Mouse (Mus musculus) lung, embryonic 16.5 days (tissue): Measurements from ENCODE around the gene Cdkl1. TPM values are rescaled to one million over a fixed set of nuclear protein-coding genes. Genes with fewer than 3 reads are reported as not detected.

ENCODE experiments used
- ATAC-seq: fragments of 200-750 bp; cut with Nextera tagmentation; 2 replicates; pipeline ENCODE4 v1.8.0; 2017; ENCODE audit warnings: low read depth, mild to moderate bottlenecking, moderate library complexity
- H3K27ac ChIP-seq: fragments of 300-500 bp; sonication (generic); 2 replicates; pipeline ENCODE4 v1.5.1; 2014; ENCODE audit warnings: mild to moderate bottlenecking, control low read depth, low read length
- H3K27me3 ChIP-seq: fragments of 300-500 bp; sonication (generic); 2 replicates; pipeline ENCODE4 v1.6.1; 2014; ENCODE audit warnings: low read depth, low read length, mixed read lengths; ENCODE audit not compliant: control insufficient read depth, insufficient read depth
- H3K36me3 ChIP-seq: fragments of 300-500 bp; sonication (generic); 2 replicates; pipeline ENCODE4 v1.6.1; 2014; ENCODE audit warnings: low read length; ENCODE audit not compliant: control insufficient read depth, insufficient read depth
- H3K4me1 ChIP-seq: fragments of 300-500 bp; sonication (generic); replicated peaks from 2 replicates; pipeline ENCODE4 v1.6.1; 2014; ENCODE audit warnings: low read length, mixed read lengths; ENCODE audit not compliant: control insufficient read depth, insufficient read depth
- H3K4me2 ChIP-seq: fragments of 300-500 bp; sonication (generic); 2 replicates; pipeline ENCODE4 v1.6.1; 2014; ENCODE audit warnings: low read depth, low read length, control low read depth
- H3K4me3 ChIP-seq: fragments of 300-500 bp; sonication (generic); 2 replicates; pipeline ENCODE4 v1.5.1; 2014; ENCODE audit warnings: mild to moderate bottlenecking, low read length, control low read depth
- H3K9ac ChIP-seq: fragments of 300-500 bp; sonication (generic); 2 replicates; pipeline ENCODE4 v1.6.1; 2014; ENCODE audit warnings: low read length, control low read depth
- H3K9me3 ChIP-seq: fragments of 300-500 bp; sonication (generic); 2 replicates; pipeline ENCODE4 v1.6.1; 2016; ENCODE audit warnings: low read length; ENCODE audit not compliant: control insufficient read depth
- WGBS: fragments of 180-500 bp; shearing (Covaris S2); extraction: QIAGEN DNeasy Blood & Tissue Kit; methylation state at CpG from one replicate; pipeline ENCODE4 v1.1.7; 2014; 5-methylcytosine and 5-hydroxymethylcytosine counted together
- microRNA counts: library from miRNA; unstranded; fragments of <30 nt; microRNA quantifications from one replicate; lab custom pipeline; 2016
- microRNA-seq: library from miRNA; unstranded; fragments of <30 nt; microRNA quantifications from one replicate; pipeline ENCODE4, GENCODE M21; 2016
- polyA plus RNA-seq: library from polyadenylated mRNA; unstranded; fragments of >200 nt; fragmentation: Nextera tagmentation; extraction: Ambion mirVana; gene quantifications from 2 replicates; pipeline ENCODE4 v1.2.1, GENCODE M21; 2015

Gene Cdkl1
- polyA plus RNA-seq, 1 experiment from 2014 or later: 2.0 TPM

GRCm38 (mm10) chr12:69713628-69714027, 77.4 kb downstream of the Cdkl1 start:
- no peak overlapping the region for H3K9ac ChIP-seq
- no peaks in the 10 kb centered on the region for H3K27me3 ChIP-seq
- H3K9me3 ChIP-seq: no peaks in the 10 kb centered on the region; the same call in 1 of the 2 replicates
- peaks cover 4% of the 10 kb centered on the region; the same call in 1 of the 2 replicates for H3K36me3 ChIP-seq
- no peak overlapping the region for H3K4me3 ChIP-seq
- H3K4me1 ChIP-seq: no peaks in the 10 kb centered on the region
- no peak for ATAC-seq
- H3K4me2 ChIP-seq: no peak overlapping the region
- H3K27ac ChIP-seq: no peak overlapping the region

- H3K9ac ChIP-seq: no peak overlapping the region
- H3K4me3 ChIP-seq: no peak overlapping the region
- H3K9me3 ChIP-seq: no peaks in the 10 kb centered on the region
- H3K4me2 ChIP-seq: no peak overlapping the region
- WGBS: 72% methylated on average over 11 of the region's 11 CpGs
- no peak for ATAC-seq
- H3K4me1 ChIP-seq: no peaks in the 10 kb centered on the region
- H3K27ac ChIP-seq: no peak overlapping the region
- H3K36me3 ChIP-seq: no peaks in the 10 kb centered on the region
- no peaks in the 10 kb centered on the region for H3K27me3 ChIP-seq
These were observed 86.1 kb downstream of the Cdkl1 start for GRCm38 (mm10) chr12:69704799-69705458.

GRCm38 (mm10) chr12:69698352-69698751, 92.7 kb downstream of the Cdkl1 start:
- H3K27ac ChIP-seq: no peak overlapping the region
- WGBS: 82% methylated on average over 6 of the region's 6 CpGs

More at GRCm38 (mm10) chr12:69698352-69698751, 92.7 kb downstream of the Cdkl1 start:
- Histone ChIP-seq H3K4me1 (no peaks in the 10 kb centered on the region), H3K9me3 (no peaks in the 10 kb centered on the region), H3K36me3 (peaks cover 2% of the 10 kb centered on the region; the same call in 1 of the 2 replicates), H3K27me3 (no peaks in the 10 kb centered on the region), H3K9ac (no peak overlapping the region), H3K4me2 (no peak overlapping the region), H3K4me3 (no peak overlapping the region)
- ATAC-seq: no peak

MicroRNAs encoded within 50 kb of the gene (microRNA counts, 519-probe panel; counts per million panel counts)
- microRNA mmu-miR-681 (lab: Ali Mortazavi, UCI): not detected

Small RNA genes within 50 kb of the gene (microRNA-seq; reads per million reads assigned to microRNA genes)
- gene Mir681: not detected

Other genes starting within 250 kb of the Cdkl1 start
- gene Vcpkmt, start 208.2 kb downstream of the Cdkl1 start, polyA plus RNA-seq: 19.0 and 19.9 TPM in 2 replicates
- 9.2 and 9.3 TPM in 2 replicates for gene Sos2, start 109.4 kb downstream of the Cdkl1 start, polyA plus RNA-seq
- gene L2hgdh, start 66.4 kb downstream of the Cdkl1 start, polyA plus RNA-seq: 14.3 and 15.5 TPM in 2 replicates
- gene Atp5s, start 66.3 kb downstream of the Cdkl1 start, polyA plus RNA-seq: 35.3 and 36.4 TPM in 2 replicates
- gene Atl1, start 101.3 kb upstream of the Cdkl1 start, polyA plus RNA-seq: 3.9 and 5.4 TPM in 2 replicates
- gene Map4k5, start 101.9 kb upstream of the Cdkl1 start, polyA plus RNA-seq: 30.8 and 31.0 TPM in 2 replicates
- gene Sav1, start 195.7 kb upstream of the Cdkl1 start, polyA plus RNA-seq: 1.2 and 1.5 TPM in 2 replicates